Mouse (Mus musculus) myocyte (in vitro differentiated cells): ENCODE data around the gene Olfr1340.

Source experiments
- CEBPB ChIP-seq: IDR thresholded peaks from 2 replicates; pipeline ENCODE4 v1.6.1; 2011; ENCODE audit warnings: mild to moderate bottlenecking, moderate library complexity; ENCODE audit not compliant: poor library complexity, insufficient read depth, severe bottlenecking
- E2F4 ChIP-seq: IDR thresholded peaks from one replicate; pipeline ENCODE4 v1.6.1; 2011; ENCODE audit warnings: mild to moderate bottlenecking, control low read depth, moderate library complexity; ENCODE audit not compliant: insufficient read depth
- POLR2A ChIP-seq: IDR thresholded peaks from one replicate; pipeline ENCODE4 v1.6.1; 2011; ENCODE audit warnings: low read depth, mild to moderate bottlenecking, control low read depth, moderate library complexity; ENCODE audit not compliant: insufficient read length
- POLR2AphosphoS2 ChIP-seq: IDR thresholded peaks from one replicate; pipeline ENCODE4 v1.6.1; 2011; ENCODE audit warnings: low read depth, control low read depth; ENCODE audit not compliant: insufficient read length
- USF1 ChIP-seq: IDR thresholded peaks from one replicate; pipeline ENCODE4 v1.6.1; 2011; ENCODE audit warnings: low read depth, mild to moderate bottlenecking, control low read depth, moderate library complexity

- TF ChIP-seq USF1, result no peak
- TF ChIP-seq POLR2A, result no peak
- no peak for TF ChIP-seq CEBPB
- no peak for TF ChIP-seq POLR2AphosphoS2
- no peak for TF ChIP-seq E2F4
Observed at GRCm38 (mm10) chr4:118708086-118708485, 11.9 kb upstream of the Olfr1340 start.
